In the genomic region with DNA sequence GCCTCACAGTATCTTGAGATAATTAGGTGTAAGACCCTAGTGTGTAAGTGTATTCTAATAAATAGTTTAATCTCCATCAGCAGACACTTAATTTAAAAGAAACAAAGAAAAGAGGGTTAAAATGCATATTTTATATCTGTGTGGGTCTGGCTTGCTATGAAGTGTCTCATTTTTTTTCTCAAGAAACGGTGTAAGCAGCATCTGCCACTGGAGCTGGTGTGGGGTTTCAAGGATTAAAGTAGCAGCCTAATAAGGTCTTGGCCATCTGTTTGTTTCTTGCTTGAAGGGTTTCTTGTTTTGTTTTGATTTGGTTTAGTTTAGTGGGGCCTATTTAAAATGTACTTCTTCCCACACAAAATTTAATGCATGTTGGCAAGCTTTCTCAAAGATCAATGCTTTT, we compare ENCODE assay signal across 16 mouse cellular contexts. TPM values are rescaled to one million over a fixed set of nuclear protein-coding genes. Genes with fewer than 3 reads are reported as not detected.
"Had no signal": no experiment of that assay in that cellular context is flagged by ENCODE, and none has a peak within 500 bp of the region (broad histone marks: within the 10 kb centered on the region; RNA-seq: fewer than 3 reads in every experiment).

No protein-coding gene starts in this region.

- DNase-seq: kidney, adult 9 months; kidney, postnatal 10 days; kidney, postnatal 4 days; liver; liver, embryonic 13.5 days; liver, postnatal 0 days; lung, postnatal 36 days; midbrain, embryonic 14.5 days; right cerebral cortex, adult 18-20 months; right cerebral cortex, postnatal 25 days; thymus, postnatal 4 days had no signal

- ATAC-seq: intestine, postnatal 0 days; liver, postnatal 0 days had no signal

- H3K4me3 ChIP-seq: layer of hippocampus, adult 2 months; limb, embryonic 12.5 days; liver, embryonic 13.5 days; neural tube, embryonic 13.5 days had no signal

- H3K36me3 ChIP-seq: limb, embryonic 12.5 days; liver, embryonic 13.5 days; neural tube, embryonic 13.5 days had no signal

- H3K9me3 ChIP-seq: limb, embryonic 12.5 days; liver, embryonic 13.5 days had no signal

- H3K4me2 ChIP-seq: limb, embryonic 12.5 days; liver, embryonic 13.5 days; neural tube, embryonic 13.5 days had no signal

- H3K9ac ChIP-seq: limb, embryonic 12.5 days; liver, embryonic 13.5 days; liver, postnatal 0 days; neural tube, embryonic 13.5 days had no signal

- H3K4me1 ChIP-seq: liver, embryonic 13.5 days; neural tube, embryonic 13.5 days had no signal

- H3K27me3 ChIP-seq: liver, embryonic 13.5 days; neural tube, embryonic 13.5 days had no signal

- H3K27ac ChIP-seq: layer of hippocampus, adult 2 months; limb, embryonic 12.5 days; liver, embryonic 13.5 days; neural tube, embryonic 13.5 days had no signal

RNA-seq across cellular contexts. Expression of a gene that starts 46.1 kb away (rescaled TPM):
- total RNA-seq: monocyte, adult 5-6 weeks had no signal
